Mouse (Mus musculus) urinary bladder, postnatal 10 days (tissue): ENCODE measurements around the gene Unc45b.
A peak's percentile ranks its signal among the peaks of the same experiment; 100 is the strongest.

Source experiments
- DNase-seq: peaks from one replicate; pipeline ENCODE4 v3.0.0; 2022; ENCODE audit warnings: low spot score

The Unc45b gene

DNA sequence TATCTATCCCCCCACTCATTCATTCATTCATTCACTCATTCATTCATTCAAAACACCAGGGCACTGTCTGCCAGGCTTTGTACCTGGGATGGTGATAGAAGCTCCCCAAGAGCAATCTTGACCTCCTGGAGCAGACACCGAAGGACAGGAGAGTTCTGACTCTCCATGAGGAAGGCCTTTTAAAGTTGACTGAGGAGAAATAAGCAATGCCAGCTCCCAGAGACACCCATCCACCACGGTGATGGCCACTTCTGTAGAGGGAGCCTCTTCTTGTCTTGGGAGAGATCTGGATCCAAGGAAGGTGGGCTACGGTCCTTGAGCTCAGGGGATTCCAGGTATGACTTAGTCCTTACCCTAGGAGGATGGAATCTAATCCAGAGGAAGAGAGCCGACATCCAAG lies at the start of gene Unc45b:
TSS of gene Unc45b (plus strand) at position 301 of the 400 bp plus-strand sequence.
- no peak for DNase-seq

DNA sequence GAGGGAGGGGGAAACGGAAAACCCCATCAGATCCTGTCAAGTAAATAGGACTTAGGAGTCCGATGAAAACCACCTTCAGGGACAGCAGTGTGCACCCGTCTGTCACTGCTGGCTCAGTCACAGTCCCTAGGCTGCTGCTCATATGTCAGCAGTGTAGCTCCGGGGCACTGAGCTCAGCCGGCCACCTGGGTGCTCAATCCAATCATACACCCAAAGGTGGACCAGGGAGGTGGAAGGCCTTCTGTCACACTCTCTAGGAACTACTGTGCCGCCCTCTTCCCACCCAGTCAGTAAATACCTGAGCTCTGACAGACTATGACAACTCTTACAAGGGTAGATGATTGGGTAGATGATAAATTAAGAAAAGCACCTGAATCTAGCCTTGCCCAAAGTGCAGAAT lies 49.6 kb upstream of the Unc45b start:
- DNase-seq = no peak

DNA sequence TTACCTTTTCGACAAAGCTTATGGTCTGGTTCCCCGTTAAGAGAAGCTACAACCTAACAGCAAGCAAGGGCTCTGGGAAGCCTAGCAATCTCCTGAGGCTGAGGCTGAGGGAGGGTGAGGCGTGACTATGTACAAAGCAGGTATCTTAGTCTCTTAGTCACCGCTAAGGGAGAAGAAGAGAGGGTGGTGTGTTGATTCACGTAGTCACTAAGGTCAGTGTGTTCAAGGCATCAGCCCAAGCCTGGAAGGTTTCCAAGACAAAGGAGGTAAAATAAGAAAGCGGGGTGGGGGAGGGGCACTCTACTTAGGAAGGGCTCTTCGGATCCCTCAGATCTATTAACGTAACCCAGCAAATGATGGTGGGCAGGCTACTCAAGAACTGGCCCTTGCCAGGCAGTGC lies 48.8 kb upstream of the Unc45b start:
- no peak for DNase-seq

DNA sequence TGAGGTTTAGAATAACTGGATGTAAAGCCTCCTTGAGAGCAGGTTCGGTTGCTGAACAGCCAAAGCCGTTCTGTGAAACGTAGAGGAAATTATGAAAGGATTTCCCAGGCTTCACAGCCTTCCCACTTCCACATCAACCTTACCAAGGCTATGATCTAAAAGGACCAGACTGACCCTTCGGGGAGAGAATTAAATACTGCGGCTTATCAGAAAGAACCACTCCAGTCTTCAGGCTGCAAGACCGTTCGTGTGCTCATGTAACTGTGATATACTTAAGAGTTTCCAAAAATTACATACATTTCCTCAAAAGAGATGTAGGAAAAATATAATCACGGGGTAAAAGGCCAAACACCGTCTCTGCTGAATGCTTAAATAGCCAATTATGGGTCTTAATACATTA lies 47.7 kb upstream of the Unc45b start:
- DNase-seq = no peak

DNA sequence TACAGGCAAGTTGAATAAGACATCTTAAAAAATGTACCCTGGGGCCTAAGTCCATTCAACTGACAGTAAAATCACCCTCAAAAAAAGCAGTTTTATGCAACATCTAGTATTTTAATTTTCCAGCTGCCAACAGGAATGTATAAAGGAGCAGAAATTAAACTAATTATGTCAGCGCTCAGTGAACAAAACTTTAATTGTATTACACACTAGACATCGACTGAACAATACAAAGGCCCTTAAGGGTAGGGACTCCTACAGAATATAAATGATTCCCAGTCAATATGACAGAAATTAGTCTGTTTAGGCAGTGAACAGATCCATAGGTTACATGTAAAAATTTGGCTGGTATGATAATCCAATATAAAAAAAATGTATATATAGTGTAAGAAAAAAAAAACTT lies 47.3 kb upstream of the Unc45b start:
- no peak for DNase-seq

DNA sequence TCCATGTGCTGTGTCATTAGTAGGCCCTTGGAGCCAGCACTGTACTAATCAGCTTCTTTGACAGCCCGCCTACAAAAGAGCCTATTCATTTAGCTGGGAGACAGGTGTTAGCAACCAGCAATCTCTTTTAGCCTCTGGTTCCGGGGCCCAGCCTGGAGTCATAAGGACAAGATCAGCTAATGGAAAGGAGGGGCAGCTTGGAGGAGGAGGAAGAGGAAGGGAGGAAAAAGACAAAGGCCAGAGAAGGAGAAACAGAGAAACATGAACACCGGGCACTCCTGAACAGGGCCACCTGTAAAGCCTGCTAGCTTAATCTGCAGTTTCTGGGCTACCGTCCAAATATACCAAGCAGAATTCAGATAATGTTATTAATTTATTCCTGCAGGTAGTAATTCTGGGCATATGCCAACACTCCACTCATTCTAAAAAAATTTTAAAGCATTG lies 46.8 kb upstream of the Unc45b start:
- DNase-seq = no peak

DNA sequence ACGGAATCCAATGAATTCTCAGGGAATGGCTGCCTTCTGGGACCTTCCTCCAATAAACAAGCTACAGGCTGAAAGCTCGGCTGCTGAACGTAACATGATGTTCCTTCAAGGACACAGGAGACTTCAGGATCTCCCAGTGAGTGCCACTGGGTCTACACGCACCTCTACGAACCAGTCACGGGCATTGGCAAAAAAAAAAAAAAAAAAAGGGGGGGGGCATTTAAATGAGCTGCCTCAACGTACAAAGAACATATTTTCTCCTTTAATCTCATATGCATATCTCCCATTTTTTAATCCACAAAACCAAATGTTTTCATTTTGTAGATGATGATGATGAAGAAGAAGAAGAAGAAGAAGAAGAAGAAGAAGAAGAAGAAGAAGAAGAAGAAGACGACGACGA lies 44.4 kb upstream of the Unc45b start:
- no peak for DNase-seq

DNA sequence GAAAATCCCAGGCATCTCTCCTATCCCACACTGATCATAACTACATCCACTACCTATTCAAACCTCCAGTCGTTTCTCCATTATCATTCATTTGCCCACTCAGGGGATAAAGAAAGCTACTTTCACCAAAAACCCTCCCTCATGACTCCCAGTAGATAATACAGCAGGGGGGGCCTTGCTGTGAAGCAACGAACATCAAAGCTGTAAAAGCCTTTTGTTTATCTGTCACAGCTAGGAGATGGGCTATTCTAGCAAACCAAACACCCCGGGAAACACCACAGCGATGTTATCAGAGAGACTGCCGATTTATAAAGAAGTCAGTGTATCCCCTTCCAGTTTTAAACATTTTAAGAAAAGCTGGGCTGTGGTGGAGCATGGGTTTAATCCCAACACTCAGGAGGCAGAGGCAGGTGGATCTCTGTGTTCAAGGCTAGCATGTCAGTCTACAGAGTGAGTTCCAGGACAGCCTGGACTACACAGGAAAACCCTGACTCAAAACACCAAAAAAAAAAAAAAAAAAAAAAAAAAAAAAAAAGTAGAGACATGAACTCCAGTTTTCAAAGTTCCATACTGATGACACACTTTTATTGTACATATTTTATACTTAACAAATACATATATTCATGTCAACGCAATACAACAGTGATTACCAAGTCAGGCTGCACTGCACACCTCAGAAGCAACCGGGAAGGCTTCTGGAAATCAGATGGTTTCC lies 43.3 kb upstream of the Unc45b start:
- DNase-seq = no peak

DNA sequence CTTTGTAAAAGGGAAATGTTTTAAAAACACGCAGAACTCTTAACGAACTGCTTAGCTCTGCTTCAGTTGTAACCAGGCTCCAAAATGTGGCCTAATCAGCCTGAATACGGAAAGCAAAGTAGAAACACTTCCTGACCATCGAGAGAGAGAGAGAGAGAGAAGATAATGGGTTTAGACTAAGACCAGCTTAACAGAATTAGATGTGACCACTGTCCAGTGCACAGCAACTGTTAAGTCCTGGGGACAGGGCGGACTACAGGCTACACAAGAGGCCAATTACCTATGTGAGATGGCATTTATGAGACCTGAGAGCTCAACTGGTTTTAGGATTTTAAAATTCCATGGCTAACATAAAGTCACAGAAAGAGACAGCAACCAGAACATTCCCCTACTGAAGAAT lies 42.4 kb upstream of the Unc45b start:
- no peak for DNase-seq

DNA sequence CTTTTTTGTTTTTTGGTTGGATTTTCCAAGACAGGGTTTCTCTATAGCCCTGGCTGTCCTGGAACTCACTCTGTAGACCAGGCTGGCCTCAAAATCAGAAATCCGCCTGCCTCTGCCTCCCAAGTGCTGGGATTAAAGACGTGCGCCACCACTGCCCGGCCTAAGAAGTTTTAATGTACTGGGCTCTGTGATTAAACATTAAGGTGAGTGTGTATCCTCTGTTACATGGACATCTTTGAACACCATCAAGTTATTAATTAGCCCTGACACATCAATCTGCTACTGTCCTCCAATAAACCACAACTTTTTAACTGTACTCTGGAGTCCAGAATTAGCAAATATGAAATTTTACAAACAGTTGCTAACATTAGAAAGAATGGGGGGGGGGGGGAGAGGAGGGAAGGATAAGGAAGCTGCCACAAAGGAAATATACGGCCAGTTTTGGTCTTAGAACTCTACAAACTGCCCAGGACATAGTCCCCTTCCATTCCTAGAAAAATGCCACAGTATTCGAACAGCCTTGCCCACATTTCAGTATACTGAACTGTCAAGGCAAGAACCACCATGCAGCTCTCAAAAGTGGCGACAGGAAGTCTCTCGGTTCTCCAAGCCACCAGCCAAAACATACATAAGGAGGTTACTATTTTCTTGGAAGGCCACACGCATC lies 40.7 kb upstream of the Unc45b start:
- DNase-seq = no peak

DNA sequence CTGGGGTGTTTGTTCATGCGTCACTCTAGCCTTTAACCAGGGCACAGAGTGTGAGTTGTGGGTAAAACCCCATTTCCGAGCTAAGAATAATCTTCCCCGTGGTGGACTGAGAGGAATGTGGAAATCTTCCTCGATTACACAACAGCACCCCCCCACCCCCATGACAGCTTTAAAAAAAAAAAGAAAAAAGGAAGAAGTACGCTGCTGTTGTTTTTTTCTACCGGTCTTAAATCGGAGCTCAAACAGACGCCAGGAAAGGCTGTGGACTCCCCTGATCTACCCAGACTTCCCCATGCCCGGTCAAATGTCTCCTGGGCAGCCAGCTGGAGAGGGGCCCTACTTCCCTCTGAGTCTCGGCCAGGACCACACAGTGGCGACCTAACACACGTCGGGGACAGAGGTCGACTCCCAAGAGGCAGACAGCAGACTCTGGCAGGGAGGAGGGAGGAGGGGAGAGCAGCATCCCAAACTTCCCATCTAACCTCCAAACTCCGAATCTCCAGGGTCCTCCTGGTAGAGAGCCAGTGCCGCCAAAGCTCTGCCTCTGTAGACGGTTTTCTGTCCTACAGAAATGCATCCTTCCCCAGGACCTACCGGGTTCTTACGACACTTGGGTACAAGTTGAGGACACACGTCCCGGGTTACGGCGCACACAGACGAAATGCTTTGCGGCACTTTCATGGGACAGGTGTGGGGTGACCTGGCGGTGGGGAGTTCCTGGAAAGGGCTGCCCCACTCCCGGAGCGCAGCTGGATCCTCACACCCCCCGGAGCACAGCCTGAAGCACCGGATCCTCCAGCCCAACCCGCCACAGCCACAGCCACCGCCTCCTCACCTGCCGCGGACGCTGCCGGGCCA lies 39.9 kb upstream of the Unc45b start:
- DNase-seq = no peak

DNA sequence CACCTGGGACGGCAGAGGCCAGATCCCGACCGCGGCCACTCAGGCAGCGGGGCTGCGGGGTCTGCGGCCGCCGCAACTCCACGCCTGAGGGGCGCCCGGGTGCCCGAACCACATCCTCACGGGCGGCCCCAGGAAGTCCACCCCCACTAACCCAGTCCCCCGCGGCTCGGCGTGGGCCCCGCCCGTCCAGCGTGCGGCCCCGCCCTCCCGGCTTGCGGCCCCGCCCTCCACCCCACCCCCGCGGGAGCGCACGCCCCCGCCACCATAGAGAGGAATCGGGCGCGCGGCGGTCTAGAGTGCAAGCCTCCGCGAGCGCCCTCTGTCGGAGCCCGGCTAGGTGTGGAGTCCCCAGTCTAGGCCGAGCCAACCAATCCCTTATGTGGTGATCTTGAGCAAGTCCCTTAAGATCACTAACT lies 39.3 kb upstream of the Unc45b start, which contains the start of gene Rffl:
TSS of gene Rffl (minus strand) at position 180 of the 416 bp plus-strand sequence.
- DNase-seq = peak; percentile 86

DNA sequence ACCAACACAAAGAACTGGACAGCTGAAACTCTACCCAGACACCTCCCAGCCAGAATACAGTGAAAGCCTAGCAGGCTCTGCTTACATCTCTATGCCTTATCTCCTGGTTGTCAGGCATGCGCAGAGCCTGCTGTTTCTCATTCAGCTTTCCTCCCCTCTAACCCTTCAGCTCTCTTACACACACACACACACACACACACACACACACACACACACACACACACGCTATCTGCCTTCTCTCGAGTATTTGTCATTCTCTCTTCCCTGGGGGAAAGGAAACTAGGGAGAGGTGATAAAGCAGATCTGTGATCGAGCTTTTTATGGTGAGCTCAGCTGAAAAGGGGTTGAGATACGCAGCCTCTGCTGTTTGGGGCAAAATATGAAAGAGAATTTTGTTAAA lies 35.4 kb upstream of the Unc45b start:
- no peak for DNase-seq

DNA sequence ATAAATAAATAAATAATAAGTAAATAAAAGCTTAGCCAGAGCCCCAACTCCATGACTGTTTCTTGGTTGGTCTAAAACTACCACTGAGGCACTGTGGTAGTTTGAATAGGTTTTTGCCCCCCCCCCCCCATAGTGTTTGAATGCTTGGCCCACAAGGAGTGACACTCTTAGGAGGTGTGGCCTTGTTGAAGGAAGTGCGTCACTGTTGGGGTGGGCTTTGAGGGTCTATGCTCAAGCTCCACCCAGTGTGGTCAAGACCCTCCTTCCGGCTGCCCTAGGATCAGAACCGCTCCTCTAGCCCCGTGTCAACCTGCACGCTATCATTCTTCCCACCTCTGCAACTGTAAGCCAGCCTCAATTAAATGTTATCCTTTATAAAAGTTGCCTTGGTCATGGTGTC lies 34.7 kb upstream of the Unc45b start:
- DNase-seq = no peak

DNA sequence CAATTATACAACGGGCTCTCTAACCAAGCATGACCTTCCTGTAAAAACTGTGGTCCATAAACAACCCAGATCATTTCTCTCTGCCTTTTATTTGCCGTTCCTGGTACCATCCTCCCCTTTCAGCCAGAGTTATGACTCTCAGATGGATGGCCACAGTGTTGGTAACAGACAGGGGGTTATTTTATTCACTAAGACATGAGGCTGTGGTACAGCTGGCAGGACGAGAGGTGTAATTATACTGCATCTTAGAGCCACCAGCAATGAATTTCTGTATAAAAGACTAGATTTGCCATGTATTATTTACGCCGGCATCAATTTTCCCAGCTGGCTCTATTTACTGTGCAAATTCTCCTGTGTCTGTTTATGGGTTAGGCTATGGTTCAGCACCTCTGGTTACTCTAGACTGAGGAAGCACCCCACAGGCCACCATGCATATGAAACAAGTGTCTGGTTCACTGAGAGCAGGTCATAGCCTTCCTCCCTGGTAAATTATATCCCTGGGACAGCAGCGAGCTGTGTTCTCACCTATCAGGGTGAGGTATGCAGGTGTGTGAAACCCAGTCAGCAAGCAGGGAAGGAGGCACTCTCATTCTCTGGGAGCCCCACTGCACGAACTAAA lies 32.5 kb upstream of the Unc45b start:
- no peak for DNase-seq

DNA sequence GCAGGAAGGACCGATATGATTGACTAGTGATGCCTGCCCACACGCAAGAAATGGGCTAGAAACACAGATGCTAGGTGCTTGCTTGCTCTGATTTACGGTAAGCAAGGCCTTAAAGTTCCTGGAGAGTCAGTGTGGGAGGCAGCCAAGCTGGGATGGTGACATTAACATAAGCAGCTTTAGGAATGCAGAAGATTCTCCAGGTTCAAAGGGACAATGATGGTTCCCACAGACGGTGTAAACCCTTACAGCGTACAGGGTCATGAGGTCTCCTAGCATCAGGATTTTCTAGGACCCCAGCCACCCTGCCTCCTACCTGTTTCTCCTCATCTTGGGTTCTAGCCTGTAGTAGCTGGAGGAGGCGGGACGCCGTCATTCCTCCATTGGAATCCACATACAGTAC lies 27.2 kb upstream of the Unc45b start:
- no peak for DNase-seq

DNA sequence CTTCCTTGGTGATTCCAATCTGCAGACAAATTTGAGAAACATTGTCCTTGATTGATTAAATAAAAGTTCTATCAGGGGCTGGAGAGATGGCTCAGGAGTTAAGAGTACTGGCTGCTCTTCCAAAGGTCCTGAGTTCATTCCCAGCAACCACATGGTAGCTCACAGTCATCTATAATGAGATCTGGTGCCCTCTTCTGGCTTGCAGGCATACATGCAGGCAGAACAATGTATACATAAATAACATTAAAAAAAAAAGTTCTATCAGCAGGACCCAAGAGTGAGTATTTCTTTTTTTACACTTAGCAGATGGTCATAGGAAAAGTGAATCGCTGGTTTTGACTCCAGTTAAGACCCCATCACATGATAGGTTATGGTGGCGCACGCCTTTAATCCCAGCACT lies 23.8 kb upstream of the Unc45b start:
- no peak for DNase-seq

DNA sequence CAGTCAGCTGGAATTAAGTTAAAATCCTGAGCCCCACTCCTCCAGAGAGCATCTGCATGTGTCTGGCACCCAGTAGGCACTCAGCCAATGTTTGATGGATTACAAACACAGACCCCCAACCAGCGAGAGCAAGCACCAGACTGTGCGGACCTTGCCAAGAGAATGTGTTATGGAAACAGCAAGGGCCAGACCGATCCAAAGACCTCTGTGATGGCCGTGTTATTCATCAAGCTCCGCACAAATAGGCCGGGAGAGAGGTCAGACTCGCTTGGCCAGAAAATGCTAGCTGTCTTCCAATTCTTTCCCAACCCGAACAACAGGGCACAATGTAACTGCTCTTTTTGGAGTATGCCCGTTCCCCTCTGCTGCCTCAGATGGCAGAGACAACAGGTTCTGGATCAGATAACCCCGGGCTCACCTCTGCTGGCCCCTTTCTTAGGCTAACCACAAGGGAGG lies 21.8 kb upstream of the Unc45b start:
- DNase-seq = no peak

DNA sequence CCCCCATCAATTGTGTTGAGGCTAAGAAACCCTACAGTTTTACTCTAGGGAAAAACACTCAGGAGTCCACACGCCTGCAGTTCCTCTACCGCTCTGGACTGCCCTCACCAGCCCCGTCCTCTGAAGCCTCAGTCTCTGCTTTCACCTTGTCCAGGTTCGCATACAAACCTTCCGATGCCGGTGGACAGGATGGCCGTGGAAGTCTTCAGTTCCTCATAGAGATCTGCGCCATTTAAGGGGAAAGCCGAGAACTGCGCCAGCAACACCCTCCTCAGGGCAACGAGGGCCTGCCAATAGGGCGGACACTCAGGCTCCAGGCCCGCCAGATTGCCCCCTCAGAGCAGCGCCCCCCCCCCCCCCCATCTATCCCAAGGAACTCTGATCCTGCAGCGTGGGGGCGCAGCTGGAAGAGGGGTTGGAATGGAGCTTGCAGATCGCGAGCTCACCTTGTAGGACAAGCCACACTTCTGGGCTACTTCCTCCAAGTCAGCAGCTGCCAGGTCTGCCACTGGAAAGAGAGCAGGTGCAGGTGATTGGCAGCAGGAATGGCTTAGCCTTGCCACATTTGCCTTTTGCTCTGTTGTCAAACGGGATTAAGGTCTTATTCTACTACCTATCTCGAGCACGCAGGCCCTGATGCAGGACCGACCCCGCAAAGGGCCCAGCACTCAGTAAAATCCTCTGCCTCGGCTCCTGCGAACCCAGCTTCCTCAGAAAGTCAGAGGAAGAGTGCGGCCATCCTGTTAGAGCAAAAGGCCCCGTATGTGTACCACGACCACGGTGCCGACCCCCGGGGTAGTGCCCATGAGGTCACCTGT lies 20.6 kb upstream of the Unc45b start:
- DNase-seq = no peak

DNA sequence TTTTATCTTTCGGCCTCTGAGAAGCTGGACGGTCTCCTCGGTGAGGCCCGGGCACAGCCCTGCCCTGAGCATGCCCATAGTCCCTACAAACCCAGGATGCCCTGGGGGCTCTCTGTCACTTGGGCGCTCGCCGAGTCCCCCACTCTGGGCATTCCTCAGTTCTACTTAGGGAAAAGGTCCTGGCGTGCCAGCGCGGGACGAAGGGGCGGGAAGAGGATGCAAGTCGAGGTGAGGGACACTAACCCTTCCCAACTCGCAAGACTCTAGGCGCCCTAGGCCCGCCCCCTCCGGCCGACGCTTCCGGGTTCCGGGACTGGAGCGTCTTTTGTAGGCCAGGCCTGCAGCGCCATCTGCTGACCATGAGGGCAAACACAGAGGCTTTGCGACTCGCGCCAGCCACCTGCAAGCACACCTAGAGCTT lies 20.0 kb upstream of the Unc45b start, which contains the start of gene Rad51d:
TSS of gene Rad51d (minus strand) at position 273 of the 421 bp plus-strand sequence.
- DNase-seq = peak; percentile 81

DNA sequence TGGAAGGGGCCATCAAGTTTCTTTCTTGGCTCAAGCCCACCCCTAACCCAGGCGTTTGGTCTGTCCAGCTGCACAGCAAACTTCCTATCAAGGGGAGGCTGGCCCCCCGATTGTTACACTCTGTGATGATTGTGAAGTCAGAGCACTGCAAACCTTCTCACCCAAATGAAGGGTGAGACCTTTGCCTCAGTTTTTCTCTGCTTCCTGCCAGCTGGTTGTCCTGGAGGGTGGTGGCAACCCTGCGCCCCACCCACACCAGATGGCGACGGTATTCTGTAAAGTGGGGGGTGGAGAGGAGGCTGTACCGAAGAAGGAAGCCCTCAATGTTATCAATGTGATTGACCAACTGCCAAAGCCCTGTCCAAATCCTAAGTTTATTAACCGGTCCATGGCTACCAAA lies 18.4 kb upstream of the Unc45b start, which contains the start of gene Fndc8:
TSS of gene Fndc8 (plus strand) at position 189 of the 400 bp plus-strand sequence.
- no peak for DNase-seq
